Mouse (Mus musculus) gastrocnemius, postnatal 36 days (tissue): ENCODE data around the gene Col3a1. TPM values are rescaled to one million over a fixed set of nuclear protein-coding genes. Genes with fewer than 3 reads are reported as not detected.
A peak's percentile ranks its signal among the peaks of the same experiment; 100 is the strongest.

Source experiments
- DNase-seq, 2 experiments: peaks; one replicate each; pipeline ENCODE4 v3.0.0; 2022
- intact Hi-C: fragments of 180-260 bp; cut with DNase I; formaldehyde crosslinking; loops from one replicate; pipeline ENCODE4 v1.15.1; 2025
- long read RNA-seq, 2 experiments: library from polyadenylated mRNA; stranded (forward); transcript quantifications; one replicate each; pipeline ENCODE4 v2.0.0; 2021
- total RNA-seq, 2 experiments: library from RNA; stranded (reverse); gene quantifications; 2 replicates each; pipeline ENCODE4 v1.2.3; 2021

Col3a1 gene
- total RNA-seq = 100 to 1,000 TPM; 366 to 551 TPM
- long read RNA-seq, experiment 1, full-length matches to known transcripts = 206 of 463 reads
- long read RNA-seq, experiment 1, partial matches to known transcripts = 234 of 463 reads
- long read RNA-seq, experiment 1, other reads (novel, unspliced or antisense) = 23 of 463 reads
- long read RNA-seq, experiment 2, full-length matches to known transcripts = 129 of 291 reads
- long read RNA-seq, experiment 2, partial matches to known transcripts = 149 of 291 reads
- long read RNA-seq, experiment 2, other reads (novel, unspliced or antisense) = 13 of 291 reads

- DNase-seq = peak; percentile 44 to 64
- intact Hi-C loops = loop anchor here (5.0 kb wide), 2 partner anchors 564 to 1084 kb away; no protein-coding TSS in a partner anchor
These were observed at the start of gene Col3a1 for GRCm38 (mm10) chr1:45311388-45311787. Gene Col3a1 (plus strand): TSS chr1:45311538.

GRCm38 (mm10) chr1:45269421-45269820 lies 41.9 kb upstream of the Col3a1 start:
- intact Hi-C loops = no loop called here
- no peak for DNase-seq

DNA sequence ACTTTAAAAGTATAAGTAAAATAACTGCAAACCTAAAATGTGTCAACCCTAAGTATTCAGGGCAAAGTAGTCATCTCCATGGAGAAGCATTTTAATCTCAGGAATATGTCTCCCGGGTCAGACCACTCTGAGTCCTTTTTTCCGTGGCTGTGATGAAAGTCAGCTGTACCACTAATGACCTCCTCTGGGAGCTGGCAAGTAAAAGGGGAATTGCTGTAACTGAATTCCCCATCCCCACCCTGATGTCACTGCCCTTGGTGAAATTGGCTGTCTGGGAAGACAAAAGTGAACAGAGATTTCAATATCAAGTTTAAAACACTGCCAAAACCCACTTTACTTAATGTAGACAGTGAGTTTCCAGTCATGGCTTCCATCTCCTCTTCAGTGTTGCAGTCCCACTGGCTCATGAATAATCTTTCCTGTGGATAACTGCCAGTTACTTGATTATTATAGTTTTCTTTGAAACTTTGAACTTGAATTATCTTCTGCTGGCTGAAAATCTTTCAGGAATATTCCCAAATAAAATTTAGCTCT lies 35.3 kb upstream of the Col3a1 start:
- DNase-seq = peak in 1 of 2 experiments; percentile 4
- intact Hi-C loops = no loop called here

GRCm38 (mm10) chr1:45287954-45288353 lies 23.4 kb upstream of the Col3a1 start:
- no peak for DNase-seq
- intact Hi-C loops = no loop called here

- no peak for DNase-seq
- intact Hi-C loops = no loop called here
These were observed 21.3 kb upstream of the Col3a1 start for GRCm38 (mm10) chr1:45290037-45290436.

DNA sequence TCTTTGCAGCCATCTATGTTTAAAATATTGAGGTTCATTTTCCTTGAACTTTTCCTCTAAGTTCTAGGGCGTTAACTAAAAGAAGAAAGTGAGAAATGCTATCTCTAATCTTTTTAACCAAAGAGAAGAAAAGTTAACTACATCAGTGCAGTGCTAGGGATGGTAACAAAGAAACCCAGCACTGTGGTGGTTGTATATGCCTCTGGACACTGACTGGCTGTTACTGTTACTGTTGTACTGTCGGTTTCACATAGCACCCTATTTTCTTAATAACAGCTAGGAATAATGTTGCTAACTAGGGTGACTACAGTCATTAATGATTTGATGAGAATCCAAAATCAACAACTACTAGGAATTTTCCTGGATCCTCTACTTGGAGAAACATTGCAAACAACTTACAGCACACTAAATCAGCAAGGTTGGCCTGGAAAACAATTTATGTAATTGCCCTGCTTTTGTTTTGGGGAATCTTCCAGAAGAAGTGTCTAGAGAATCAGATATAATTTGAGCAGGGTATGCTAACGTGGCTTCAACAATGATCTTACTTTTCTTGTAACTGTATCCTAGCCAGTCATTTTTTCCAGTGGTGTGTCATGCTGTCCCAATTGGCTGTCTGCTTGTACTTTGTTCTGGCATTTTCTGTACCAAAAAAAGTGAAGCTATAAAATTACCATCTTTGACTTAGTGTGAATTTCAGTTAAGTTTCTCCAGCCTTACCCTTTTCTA lies 11.8 kb upstream of the Col3a1 start:
- DNase-seq = no peak
- intact Hi-C loops = no loop called here

DNA sequence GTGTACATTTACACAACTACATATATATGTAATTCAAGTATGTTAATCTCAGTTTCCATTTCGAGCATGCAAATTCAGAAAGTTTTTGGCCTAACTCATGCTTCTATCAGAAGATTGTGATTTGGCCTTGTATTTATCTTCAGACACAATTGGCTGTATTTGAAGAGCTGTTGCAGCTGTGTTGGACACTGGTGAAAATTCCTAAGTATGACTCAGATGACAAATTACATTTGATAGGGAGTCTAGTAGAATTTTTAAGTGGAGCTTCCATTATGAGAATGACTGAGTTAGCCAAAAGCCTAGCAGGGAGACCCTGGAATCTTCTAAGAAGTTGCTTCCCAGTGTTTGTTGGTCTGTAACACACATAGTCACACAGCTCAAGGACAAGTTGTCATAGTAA lies 7.1 kb upstream of the Col3a1 start:
- no peak for DNase-seq
- intact Hi-C loops = no loop called here

DNA sequence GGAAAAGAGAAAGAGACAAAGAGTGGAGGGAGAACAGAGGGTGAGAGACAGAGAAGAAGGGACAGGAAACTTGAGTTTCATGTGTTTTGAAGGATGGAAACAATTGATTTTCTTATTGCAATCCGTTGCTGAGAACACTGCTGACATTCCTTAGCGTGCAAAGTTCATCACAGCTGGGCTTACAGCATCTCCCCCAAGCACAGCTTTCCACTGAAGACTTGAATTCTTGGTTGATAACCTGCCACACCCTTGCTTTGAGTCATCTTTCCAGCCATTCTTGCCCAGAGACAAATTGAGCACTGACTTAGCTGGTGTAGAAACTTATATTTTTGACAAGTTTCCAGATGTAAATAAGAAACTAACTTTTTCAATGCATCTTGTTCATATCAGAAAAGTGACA lies 2.3 kb upstream of the Col3a1 start:
- no peak for DNase-seq
- intact Hi-C loops = no loop called here

DNA sequence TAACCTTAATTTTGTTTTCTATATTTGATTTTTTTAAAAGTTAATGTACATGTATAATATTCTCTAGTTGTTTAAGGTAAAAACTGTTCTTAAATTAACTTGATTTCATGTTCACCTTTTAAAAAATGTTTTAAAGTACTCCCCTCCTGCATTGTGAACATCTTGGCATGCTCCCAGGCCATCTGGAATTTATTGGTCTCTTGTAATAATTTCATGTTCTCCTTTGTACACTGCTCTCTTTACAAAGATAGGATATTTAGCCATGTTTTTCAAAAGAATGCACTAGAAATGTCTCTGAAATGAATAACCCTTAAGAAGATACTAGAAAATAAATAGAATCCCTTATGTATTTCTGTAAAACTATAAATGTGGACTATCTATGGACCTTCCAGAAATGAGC lies 624 bp downstream of the Col3a1 start:
- intact Hi-C loops = loop anchor here (5.0 kb wide), 2 partner anchors 565 to 1085 kb away; no protein-coding TSS in a partner anchor
- peak in 1 of 2 experiments; percentile 20 for DNase-seq

- intact Hi-C loops = loop anchor here (5.0 kb wide), 2 partner anchors 566 to 1086 kb away; no protein-coding TSS in a partner anchor
These were observed 1.5 kb downstream of the Col3a1 start for GRCm38 (mm10) chr1:45312870-45313269.

GRCm38 (mm10) chr1:45313696-45314295 lies 2.5 kb downstream of the Col3a1 start:
- no peak for DNase-seq
- intact Hi-C loops = loop anchor here (5.0 kb wide), 2 partner anchors 566 to 1086 kb away; no protein-coding TSS in a partner anchor

More at GRCm38 (mm10) chr1:45312870-45313269, 1.5 kb downstream of the Col3a1 start:
- DNase-seq = no peak

GRCm38 (mm10) chr1:45315767-45316528 lies 4.6 kb downstream of the Col3a1 start:
- intact Hi-C loops = no loop called here
- DNase-seq = no peak

GRCm38 (mm10) chr1:45318241-45318640 lies 6.9 kb downstream of the Col3a1 start:
- intact Hi-C loops = no loop called here

DNA sequence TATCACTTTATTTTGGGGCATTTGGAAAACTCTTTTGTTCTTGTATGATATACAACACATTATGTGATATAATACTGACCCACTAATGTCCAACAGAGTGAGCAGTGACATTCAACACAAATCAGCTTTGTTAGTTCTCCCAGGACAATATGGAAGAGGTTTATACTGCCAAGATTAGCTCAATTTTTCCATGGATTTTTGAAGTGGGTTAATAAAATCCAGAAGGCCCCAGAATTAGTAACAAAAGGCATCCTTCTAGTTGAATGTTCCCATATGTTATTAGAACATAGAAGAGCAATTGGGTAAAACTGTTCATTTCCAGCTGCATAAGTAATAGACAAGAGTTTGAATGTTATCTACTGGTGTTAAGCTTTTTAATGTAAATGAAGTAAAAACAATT lies 9.5 kb downstream of the Col3a1 start:
- no peak for DNase-seq
- intact Hi-C loops = no loop called here

More at GRCm38 (mm10) chr1:45318241-45318640, 6.9 kb downstream of the Col3a1 start:
- DNase-seq = no peak

GRCm38 (mm10) chr1:45329149-45329548 lies 17.8 kb downstream of the Col3a1 start:
- intact Hi-C loops = no loop called here
- no peak for DNase-seq

- intact Hi-C loops = no loop called here
- no peak for DNase-seq
These were observed 44.6 kb downstream of the Col3a1 start for GRCm38 (mm10) chr1:45355944-45356343.

GRCm38 (mm10) chr1:45358020-45358419 lies 46.7 kb downstream of the Col3a1 start:
- no peak for DNase-seq
- intact Hi-C loops = no loop called here

DNA sequence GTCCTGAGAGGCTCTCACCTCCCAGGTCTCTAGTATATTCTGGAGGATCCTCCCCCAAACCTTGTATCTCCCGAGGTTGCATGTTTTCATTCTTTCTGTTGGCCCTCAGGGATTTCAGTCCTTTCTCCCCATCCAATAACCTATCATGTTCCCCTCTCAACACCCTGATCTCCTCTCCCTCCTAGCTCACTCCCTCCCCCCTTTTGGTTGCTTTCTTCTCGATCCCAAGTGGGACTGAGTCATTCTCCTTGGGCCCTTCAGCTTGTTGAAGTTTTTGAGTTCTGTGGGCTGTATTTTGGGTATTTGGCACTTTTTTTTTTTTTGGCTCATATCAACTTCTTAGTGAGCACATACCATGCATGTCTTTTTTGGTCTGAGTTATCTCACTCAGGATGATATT lies 47.8 kb downstream of the Col3a1 start:
- no peak for DNase-seq
- intact Hi-C loops = no loop called here

DNA sequence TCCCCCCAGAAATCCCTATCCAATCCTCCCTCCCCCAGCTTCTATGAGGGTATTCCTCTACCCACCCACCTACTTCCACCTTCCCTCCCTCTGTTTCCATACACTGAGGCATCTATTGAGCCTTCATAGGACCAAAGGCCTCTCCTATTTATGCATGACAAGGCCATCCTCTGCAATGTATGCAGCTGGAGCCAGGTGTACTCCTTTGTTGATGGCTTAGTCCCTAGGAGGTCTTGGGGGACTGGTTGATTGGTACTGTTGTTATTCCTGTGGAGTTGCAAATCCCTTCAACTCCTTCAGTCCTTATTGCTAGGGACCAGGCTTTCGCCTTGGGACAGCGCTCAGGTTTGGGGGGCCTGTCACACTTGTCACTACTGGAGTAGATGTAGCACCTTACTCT lies 48.3 kb downstream of the Col3a1 start:
- DNase-seq = no peak
- intact Hi-C loops = no loop called here

- intact Hi-C loops = no loop called here
- no peak for DNase-seq
These were observed 51.9 kb downstream of the Col3a1 start for GRCm38 (mm10) chr1:45363274-45363673.
